Mouse (Mus musculus): Measurements from ENCODE around the gene Calcoco1. TPM values are rescaled to one million over a fixed set of nuclear protein-coding genes. Genes with fewer than 3 reads are reported as not detected.
A peak's percentile ranks its signal among the peaks of the same experiment; 100 is the strongest.

Gene Calcoco1
- polyA plus RNA-seq, 1 experiment from 2014 or later = 40.9 TPM

MicroRNAs encoded within 50 kb of the gene (microRNA counts, 519-probe panel; counts per million panel counts)
- 171 counts per million, percentile 57 among the panel's probes with 10 or more counts for microRNA mmu-miR-688

Small RNA genes within 50 kb of the gene (microRNA-seq; reads per million reads assigned to microRNA genes)
- gene Mir688 = not detected

Other genes starting within 250 kb of the Calcoco1 start
- gene Gm10337, start 218.5 kb downstream of the Calcoco1 start, polyA plus RNA-seq (2014; fragmentation: Nextera tagmentation; extraction: Ambion mirVana) = 4.1 and 10.3 TPM in 2 replicates
- 24.8 and 26.1 TPM in 2 replicates for gene Map3k12, start 205.1 kb downstream of the Calcoco1 start, polyA plus RNA-seq (2014; fragmentation: Nextera tagmentation; extraction: Ambion mirVana)
- gene Tarbp2, start 204.0 kb downstream of the Calcoco1 start, polyA plus RNA-seq (2014; fragmentation: Nextera tagmentation; extraction: Ambion mirVana) = 103 and 105 TPM in 2 replicates
- 3.0 and 3.4 TPM in 2 replicates for gene Npff, start 197.2 kb downstream of the Calcoco1 start, polyA plus RNA-seq (2014; fragmentation: Nextera tagmentation; extraction: Ambion mirVana)
- gene Gm28047, start 97.1 kb downstream of the Calcoco1 start, polyA plus RNA-seq (2014; fragmentation: Nextera tagmentation; extraction: Ambion mirVana) = not detected in 2 replicates
- gene Atf7, start 96.7 kb downstream of the Calcoco1 start, polyA plus RNA-seq (2014; fragmentation: Nextera tagmentation; extraction: Ambion mirVana) = 14.2 and 18.4 TPM in 2 replicates
- 64.9 and 66.5 TPM in 2 replicates for gene Atp5g2, start 49.8 kb downstream of the Calcoco1 start, polyA plus RNA-seq (2014; fragmentation: Nextera tagmentation; extraction: Ambion mirVana)
- 2.4 and 4.5 TPM in 2 replicates for gene Hoxc13, start 198.9 kb upstream of the Calcoco1 start, polyA plus RNA-seq (2014; fragmentation: Nextera tagmentation; extraction: Ambion mirVana)
- gene Hoxc12, start 214.6 kb upstream of the Calcoco1 start, polyA plus RNA-seq (2014; fragmentation: Nextera tagmentation; extraction: Ambion mirVana) = 3.0 and 4.6 TPM in 2 replicates
- 1.9 and 2.0 TPM in 2 replicates for gene Hoxc11, start 232.2 kb upstream of the Calcoco1 start, polyA plus RNA-seq (2014; fragmentation: Nextera tagmentation; extraction: Ambion mirVana)
- 58.3 and 60.4 TPM in 2 replicates for gene Hoxc10, start 244.6 kb upstream of the Calcoco1 start, polyA plus RNA-seq (2014; fragmentation: Nextera tagmentation; extraction: Ambion mirVana)
- 36.3 and 37.3 TPM in 2 replicates for gene Hoxc5, start 245.3 kb upstream of the Calcoco1 start, polyA plus RNA-seq (2014; fragmentation: Nextera tagmentation; extraction: Ambion mirVana)

Data from neural tube, embryonic 11.5 days (tissue).